Mouse (Mus musculus) ES-Bruce4 (cell line): ENCODE results near the gene Amz1. TPM values are rescaled to one million over a fixed set of nuclear protein-coding genes. Genes with fewer than 3 reads are reported as not detected.

Source experiments
- H3K27ac ChIP-seq: 2 replicates; pipeline ENCODE4 v1.5.1; 2012; ENCODE audit warnings: low read length, inconsistent platforms; ENCODE audit not compliant: insufficient read depth
- H3K27me3 ChIP-seq: 2 replicates; pipeline ENCODE4 v1.6.1; 2012; ENCODE audit warnings: mild to moderate bottlenecking, low read length, inconsistent platforms; ENCODE audit not compliant: control insufficient read depth, poor library complexity, insufficient read depth, severe bottlenecking
- H3K36me3 ChIP-seq: 2 replicates; pipeline ENCODE4 v1.6.1; 2012; ENCODE audit warnings: inconsistent platforms, mild to moderate bottlenecking, low read length, moderate library complexity; ENCODE audit not compliant: control insufficient read depth, poor library complexity, insufficient read depth, severe bottlenecking
- H3K4me1 ChIP-seq: one replicate; pipeline ENCODE4 v1.8.1; 2011; ENCODE audit warnings: low read length; ENCODE audit not compliant: control insufficient read depth, insufficient read depth
- H3K4me3 ChIP-seq: 2 replicates; pipeline ENCODE4 v1.5.1; 2011; ENCODE audit warnings: low read depth, mild to moderate bottlenecking, low read length
- H3K9ac ChIP-seq: 2 replicates; pipeline ENCODE4 v1.6.1; 2012; ENCODE audit warnings: low read depth, mild to moderate bottlenecking, inconsistent platforms; ENCODE audit not compliant: poor library complexity, severe bottlenecking
- H3K9me3 ChIP-seq: replicated peaks from 2 replicates; pipeline ENCODE4 v1.6.1; 2012; ENCODE audit warnings: mild to moderate bottlenecking, low read length, inconsistent platforms; ENCODE audit not compliant: control insufficient read depth, poor library complexity, insufficient read depth, severe bottlenecking
- CTCF ChIP-seq: IDR thresholded peaks from one replicate; pipeline ENCODE4 v1.8.1; 2011; ENCODE audit warnings: low read depth, low read length
- EP300 ChIP-seq: IDR thresholded peaks from 2 replicates; pipeline ENCODE4 v1.6.1; 2011; ENCODE audit warnings: low read depth, low read length; ENCODE audit not compliant: insufficient read depth
- POLR2A ChIP-seq: IDR thresholded peaks from one replicate; pipeline ENCODE4 v1.8.1; 2011; ENCODE audit warnings: low read length; ENCODE audit not compliant: insufficient read depth
- polyA plus RNA-seq: library from polyadenylated mRNA; stranded (reverse); fragments of >200 nt; gene quantifications from 2 replicates; pipeline ENCODE4 v1.2.4, GENCODE M21; 2011; ENCODE audit warnings: low read depth; ENCODE audit not compliant: missing spikeins, insufficient read depth, insufficient read length

Amz1 gene
- polyA plus RNA-seq, 1 experiment = 0.60 TPM

GRCm38 (mm10) chr5:140731040-140731797, 7.3 kb downstream of the Amz1 start:
- H3K9ac ChIP-seq = no peak overlapping the region
- H3K4me3 ChIP-seq = no peak overlapping the region
- H3K27me3 ChIP-seq = no peaks in the 10 kb centered on the region
- no peak for TF ChIP-seq POLR2A
- no peaks in the 10 kb centered on the region for H3K36me3 ChIP-seq
- no peaks in the 10 kb centered on the region for H3K9me3 ChIP-seq
- H3K4me1 ChIP-seq = no peaks in the 10 kb centered on the region
- no peak overlapping the region for H3K27ac ChIP-seq

DNA sequence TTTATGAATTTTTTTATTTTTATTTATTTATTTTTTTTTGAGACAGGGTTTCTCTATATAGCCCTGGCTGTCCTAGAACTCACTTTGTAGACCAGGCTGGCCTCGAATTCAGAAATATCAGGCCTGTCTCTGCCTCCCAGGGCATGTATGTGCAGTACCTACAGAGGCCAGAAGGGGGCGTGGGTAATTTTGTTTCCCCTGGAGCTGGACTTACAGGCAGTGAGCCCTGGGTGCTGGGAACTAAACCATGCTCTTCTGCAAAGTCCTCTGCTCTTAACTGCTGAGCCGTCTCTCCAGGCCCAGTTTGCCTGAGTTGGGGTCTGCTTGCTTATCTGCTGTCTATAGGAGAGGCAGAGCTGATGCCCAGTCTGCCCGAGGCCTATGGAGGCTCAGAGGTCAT, 8.3 kb downstream of the Amz1 start:
- no peaks in the 10 kb centered on the region for H3K9me3 ChIP-seq
- H3K9ac ChIP-seq = no peak overlapping the region
- H3K27me3 ChIP-seq = no peaks in the 10 kb centered on the region
- no peak overlapping the region for H3K4me3 ChIP-seq
- no peaks in the 10 kb centered on the region for H3K36me3 ChIP-seq
- H3K27ac ChIP-seq = no peak overlapping the region
- TF ChIP-seq POLR2A (no peak), CTCF (peak; percentile 62), EP300 (no peak)
- H3K4me1 ChIP-seq = no peaks in the 10 kb centered on the region

GRCm38 (mm10) chr5:140733336-140733735, 9.4 kb downstream of the Amz1 start:
- Histone ChIP-seq H3K4me3 (no peak overlapping the region), H3K4me1 (no peaks in the 10 kb centered on the region), H3K27ac (no peak overlapping the region), H3K27me3 (no peaks in the 10 kb centered on the region), H3K36me3 (no peaks in the 10 kb centered on the region), H3K9ac (no peak overlapping the region), H3K9me3 (no peaks in the 10 kb centered on the region)
- TF ChIP-seq CTCF = no peak
- no peak for TF ChIP-seq EP300
- no peak for TF ChIP-seq POLR2A

GRCm38 (mm10) chr5:140735297-140735696, 11.4 kb downstream of the Amz1 start:
- H3K9me3 ChIP-seq = no peaks in the 10 kb centered on the region
- no peaks in the 10 kb centered on the region for H3K27me3 ChIP-seq
- no peak overlapping the region for H3K27ac ChIP-seq
- no peaks in the 10 kb centered on the region for H3K4me1 ChIP-seq
- no peak for TF ChIP-seq EP300
- TF ChIP-seq POLR2A = no peak
- TF ChIP-seq CTCF = no peak
- H3K9ac ChIP-seq = peak overlapping the region; percentile 23; the same call in 1 of the 2 replicates
- H3K4me3 ChIP-seq = peak overlapping the region; percentile 61
- H3K36me3 ChIP-seq = no peaks in the 10 kb centered on the region

DNA sequence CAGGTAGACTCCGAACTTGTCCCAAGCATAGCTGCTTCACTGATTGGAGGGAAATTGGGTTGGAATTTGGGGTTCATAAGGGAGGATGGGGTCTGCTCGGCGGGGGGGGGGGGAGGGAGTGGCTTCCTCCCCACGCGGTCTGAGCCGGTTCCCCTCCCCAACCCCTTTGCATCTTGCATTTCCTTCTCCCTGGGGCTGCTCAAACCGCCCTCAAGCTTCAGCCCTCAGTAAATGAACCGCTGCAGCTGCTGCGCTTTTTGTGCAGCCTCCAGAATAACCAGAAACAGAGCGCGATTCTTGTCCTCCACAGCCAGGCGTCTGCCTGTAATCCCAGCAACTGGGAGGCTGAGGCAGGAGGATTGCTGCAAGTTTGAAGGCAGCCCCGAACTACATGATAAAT, 12.2 kb downstream of the Amz1 start:
- H3K9ac ChIP-seq = peak overlapping the region; percentile 23; the same call in 1 of the 2 replicates
- TF ChIP-seq POLR2A (no peak), EP300 (no peak), CTCF (no peak)
- no peaks in the 10 kb centered on the region for H3K9me3 ChIP-seq
- no peaks in the 10 kb centered on the region for H3K4me1 ChIP-seq
- H3K27ac ChIP-seq = no peak overlapping the region
- H3K27me3 ChIP-seq = no peaks in the 10 kb centered on the region
- H3K4me3 ChIP-seq = peak overlapping the region; percentile 61
- no peaks in the 10 kb centered on the region for H3K36me3 ChIP-seq

GRCm38 (mm10) chr5:140739813-140740212, 15.9 kb downstream of the Amz1 start:
- H3K4me3 ChIP-seq = no peak overlapping the region
- no peaks in the 10 kb centered on the region for H3K36me3 ChIP-seq
- no peaks in the 10 kb centered on the region for H3K4me1 ChIP-seq
- H3K27ac ChIP-seq = no peak overlapping the region
- no peak overlapping the region for H3K9ac ChIP-seq
- TF ChIP-seq CTCF (no peak), EP300 (no peak), POLR2A (no peak)
- H3K27me3 ChIP-seq = no peaks in the 10 kb centered on the region
- no peaks in the 10 kb centered on the region for H3K9me3 ChIP-seq
